Mouse (Mus musculus) heart, adult 2 months (tissue): ENCODE results near the gene Ccdc142. TPM values are rescaled to one million over a fixed set of nuclear protein-coding genes. Genes with fewer than 3 reads are reported as not detected.

Experiments
- DNase-seq, 2 experiments: peaks; one replicate each; pipeline ENCODE4 v3.0.0; 2021
- H3K27ac ChIP-seq: fragments of 200-600 bp; 2 replicates; pipeline ENCODE4 v1.8.1; 2022
- H3K27me3 ChIP-seq: fragments of 200-500 bp; 2 replicates; pipeline ENCODE4 v1.6.1; 2012; ENCODE audit warnings: mild to moderate bottlenecking, low read length, inconsistent platforms, mixed read lengths; ENCODE audit not compliant: control insufficient read depth, insufficient read depth
- H3K36me3 ChIP-seq: fragments of 200-500 bp; 2 replicates; pipeline ENCODE4 v1.6.1; 2012; ENCODE audit warnings: low read length, inconsistent platforms; ENCODE audit not compliant: control insufficient read depth, insufficient read depth
- H3K4me1 ChIP-seq: fragments of 200-500 bp; 2 replicates; pipeline ENCODE4 v1.6.1; 2011; ENCODE audit warnings: low read length; ENCODE audit not compliant: control insufficient read depth, insufficient read depth
- H3K4me3 ChIP-seq: fragments of 200-600 bp; 2 replicates; pipeline ENCODE4 v1.8.1; 2022
- H3K79me2 ChIP-seq: fragments of 200-500 bp; replicated peaks from 2 replicates; pipeline ENCODE4 v1.6.1; 2012; ENCODE audit warnings: mild to moderate bottlenecking, inconsistent platforms, low read length, moderate library complexity, mixed read lengths; ENCODE audit not compliant: control insufficient read depth, insufficient read depth
- H3K9ac ChIP-seq: fragments of 200-500 bp; 2 replicates; pipeline ENCODE4 v1.6.1; 2012; ENCODE audit warnings: low read depth, mild to moderate bottlenecking, control low read depth, inconsistent platforms, low read length, mixed read lengths
- CTCF ChIP-seq: fragments of 200-600 bp; IDR thresholded peaks from 2 replicates; pipeline ENCODE4 v1.8.1; 2022; ENCODE audit warnings: antibody characterized with exemption, mild to moderate bottlenecking, moderate library complexity
- EP300 ChIP-seq: fragments of 200-500 bp; IDR thresholded peaks from 2 replicates; pipeline ENCODE4 v1.6.1; 2011; ENCODE audit warnings: low read depth, low read length, control low read depth; ENCODE audit not compliant: insufficient read depth
- POLR2A ChIP-seq: fragments of 200-500 bp; IDR thresholded peaks from 2 replicates; pipeline ENCODE4 v1.6.1; 2011; ENCODE audit warnings: mild to moderate bottlenecking, low read depth, low read length, control low read depth; ENCODE audit not compliant: insufficient read depth
- WGBS: fragments of 180-500 bp; shearing (Covaris S2); methylation state at CpG from one replicate; pipeline ENCODE4 v1.1.7; 2018; 5-methylcytosine and 5-hydroxymethylcytosine counted together
- intact Hi-C: fragments of 180-260 bp; cut with DNase I; formaldehyde crosslinking; loops from one replicate; pipeline ENCODE4 v1.15.1; 2025
- polyA plus RNA-seq: library from polyadenylated mRNA; depleted of rRNA; stranded (reverse); fragments of >200 nt; gene quantifications from 2 replicates; pipeline ENCODE4 v1.2.3, GENCODE M21; 2012
- total RNA-seq, 2 experiments: library from RNA; stranded (reverse); gene quantifications; 2 replicates each; pipeline ENCODE4 v1.2.3; 2021

The Ccdc142 gene
- total and polyA plus RNA-seq, 3 experiments: 2.0 to 2.5 (median 2.4) TPM

DNA sequence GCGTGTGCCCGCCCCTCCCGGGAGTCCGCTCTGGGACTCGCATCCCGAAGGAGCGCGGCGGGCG lies 31.3 kb upstream of the Ccdc142 start, which contains the start of gene Tlx2:
Gene Tlx2 (minus strand): TSS at position 47 of the 64 bp plus-strand sequence.
- intact Hi-C loops: no loop called here
- H3K4me1 ChIP-seq: no peaks in the 10 kb centered on the region
- no peaks in the 10 kb centered on the region for H3K79me2 ChIP-seq
- peaks cover 40% of the 10 kb centered on the region for H3K27me3 ChIP-seq
- H3K36me3 ChIP-seq: no peaks in the 10 kb centered on the region
- WGBS: 0% methylated on average over 3 of the region's 10 CpGs
- no peak for TF ChIP-seq POLR2A
- no peak for TF ChIP-seq EP300
- no peak for TF ChIP-seq CTCF
- DNase-seq: no peak
- no peak within 1 kb of the TSS for H3K27ac ChIP-seq
- H3K4me3 ChIP-seq: no peak within 1 kb of the TSS
- H3K9ac ChIP-seq: no peak within 1 kb of the TSS

DNA sequence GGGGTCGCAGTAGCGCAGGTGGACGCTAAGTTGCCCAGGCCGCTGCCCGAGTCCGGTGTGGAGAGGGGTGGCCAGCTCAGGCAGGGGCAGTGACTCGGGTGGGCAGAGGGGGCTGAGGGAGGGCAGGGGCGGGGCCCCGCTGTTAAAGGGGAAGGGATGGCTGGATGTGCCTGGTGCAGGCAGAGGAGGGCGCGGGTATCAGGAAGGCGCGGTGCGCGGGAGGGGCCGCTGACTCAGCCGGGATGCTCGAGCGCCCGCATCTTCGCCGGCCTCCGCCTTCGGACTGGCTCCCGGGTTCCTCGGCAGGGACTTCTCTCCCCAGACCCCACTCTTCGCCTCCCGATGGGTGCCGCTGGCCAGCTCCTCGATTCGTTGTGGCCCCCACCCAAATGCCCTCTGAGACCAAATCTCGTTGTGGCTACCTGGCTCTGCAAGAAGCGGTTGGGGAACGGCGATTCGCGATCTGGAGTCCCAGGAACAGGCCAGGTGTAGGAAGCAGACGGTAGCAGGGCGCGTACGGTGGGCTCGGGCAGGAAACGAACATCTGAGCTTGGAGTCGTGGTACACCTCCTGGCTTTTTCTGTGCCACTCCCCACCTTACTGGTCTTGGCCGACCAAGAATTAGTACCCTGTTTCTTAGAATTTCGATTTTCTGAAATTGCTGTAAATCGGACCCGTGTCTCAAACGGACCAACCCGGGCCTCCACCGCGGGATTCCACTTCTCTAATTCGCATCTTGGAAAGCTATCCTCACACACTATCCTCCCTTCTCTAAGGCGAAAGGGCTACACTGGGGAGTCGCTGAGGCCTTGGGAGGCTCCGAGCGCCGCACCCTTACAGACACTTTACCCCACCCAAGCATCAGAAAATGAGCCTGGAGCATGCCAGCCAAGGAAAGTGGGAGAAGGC lies 30.8 kb upstream of the Ccdc142 start:
- no peaks in the 10 kb centered on the region for H3K79me2 ChIP-seq
- H3K36me3 ChIP-seq: no peaks in the 10 kb centered on the region
- H3K27me3 ChIP-seq: peaks cover 40% of the 10 kb centered on the region
- peak; percentile 45 to 67 for DNase-seq
- WGBS: 2% methylated on average over 56 of the region's 58 CpGs
- no peak overlapping the region for H3K4me3 ChIP-seq
- TF ChIP-seq CTCF: no peak
- TF ChIP-seq POLR2A: no peak
- TF ChIP-seq EP300: no peak
- intact Hi-C loops: no loop called here
- H3K27ac ChIP-seq: no peak overlapping the region
- H3K4me1 ChIP-seq: no peaks in the 10 kb centered on the region
- no peak overlapping the region for H3K9ac ChIP-seq

DNA sequence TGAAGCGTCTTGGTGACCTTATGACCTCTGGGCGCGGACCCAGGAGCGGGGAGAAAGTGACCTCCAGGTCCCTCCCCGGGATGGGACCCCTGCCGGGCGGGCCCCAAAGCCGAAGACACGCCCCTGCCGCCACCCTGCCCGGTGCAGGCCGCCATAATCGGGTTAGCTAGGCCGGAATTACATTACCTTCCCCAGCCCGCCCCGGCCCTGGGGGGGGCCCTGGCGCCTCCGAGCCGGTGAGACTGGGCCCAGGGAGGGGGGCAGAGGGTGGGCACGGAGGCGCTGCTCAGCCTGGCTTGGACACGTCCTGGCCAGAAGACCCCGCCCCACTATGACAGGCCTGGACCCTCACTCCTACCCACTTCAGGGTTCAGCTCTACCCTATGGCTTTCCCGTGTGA lies 30.2 kb upstream of the Ccdc142 start:
- H3K4me3 ChIP-seq: no peak overlapping the region
- peaks cover 38% of the 10 kb centered on the region for H3K27me3 ChIP-seq

DNA sequence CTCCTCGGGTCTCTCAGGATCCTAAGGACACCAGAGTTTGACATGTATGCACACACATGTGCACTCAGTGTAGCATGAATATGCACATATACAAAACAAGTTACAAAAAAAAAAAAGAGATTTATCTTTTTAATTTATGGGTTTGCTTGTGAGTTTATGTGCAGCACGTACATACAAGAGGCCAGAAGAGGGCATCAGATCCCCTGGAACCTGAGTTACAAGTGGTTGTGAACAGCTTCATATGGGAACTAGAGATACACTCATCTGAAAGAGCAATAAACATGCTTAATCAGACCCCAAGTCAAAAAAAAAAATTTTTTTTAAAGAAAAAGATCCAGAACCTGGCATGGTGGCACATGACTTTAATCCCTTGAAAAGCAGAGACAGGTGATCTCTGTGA lies 26.4 kb upstream of the Ccdc142 start:
- intact Hi-C loops: no loop called here
- H3K27me3 ChIP-seq: peaks cover 21% of the 10 kb centered on the region
- H3K79me2 ChIP-seq: no peaks in the 10 kb centered on the region
- H3K36me3 ChIP-seq: no peaks in the 10 kb centered on the region
- no peak overlapping the region for H3K27ac ChIP-seq
- TF ChIP-seq POLR2A (no peak), CTCF (peak; percentile 39)
- DNase-seq: no peak
- no peak overlapping the region for H3K4me3 ChIP-seq
- no peak overlapping the region for H3K9ac ChIP-seq
- H3K4me1 ChIP-seq: peaks cover 4% of the 10 kb centered on the region
- WGBS: 16% methylated on average over 2 of the region's 2 CpGs

More for the DNA sequence above, 30.2 kb upstream of the Ccdc142 start:
- 4% methylated on average over 24 of the region's 24 CpGs for WGBS
- no peak overlapping the region for H3K27ac ChIP-seq
- H3K4me1 ChIP-seq: no peaks in the 10 kb centered on the region
- no peaks in the 10 kb centered on the region for H3K36me3 ChIP-seq
- intact Hi-C loops: no loop called here
- H3K9ac ChIP-seq: no peak overlapping the region
- no peaks in the 10 kb centered on the region for H3K79me2 ChIP-seq
- TF ChIP-seq EP300 (no peak), CTCF (no peak), POLR2A (no peak)
- DNase-seq: peak in 1 of 2 experiments; percentile 39

DNA sequence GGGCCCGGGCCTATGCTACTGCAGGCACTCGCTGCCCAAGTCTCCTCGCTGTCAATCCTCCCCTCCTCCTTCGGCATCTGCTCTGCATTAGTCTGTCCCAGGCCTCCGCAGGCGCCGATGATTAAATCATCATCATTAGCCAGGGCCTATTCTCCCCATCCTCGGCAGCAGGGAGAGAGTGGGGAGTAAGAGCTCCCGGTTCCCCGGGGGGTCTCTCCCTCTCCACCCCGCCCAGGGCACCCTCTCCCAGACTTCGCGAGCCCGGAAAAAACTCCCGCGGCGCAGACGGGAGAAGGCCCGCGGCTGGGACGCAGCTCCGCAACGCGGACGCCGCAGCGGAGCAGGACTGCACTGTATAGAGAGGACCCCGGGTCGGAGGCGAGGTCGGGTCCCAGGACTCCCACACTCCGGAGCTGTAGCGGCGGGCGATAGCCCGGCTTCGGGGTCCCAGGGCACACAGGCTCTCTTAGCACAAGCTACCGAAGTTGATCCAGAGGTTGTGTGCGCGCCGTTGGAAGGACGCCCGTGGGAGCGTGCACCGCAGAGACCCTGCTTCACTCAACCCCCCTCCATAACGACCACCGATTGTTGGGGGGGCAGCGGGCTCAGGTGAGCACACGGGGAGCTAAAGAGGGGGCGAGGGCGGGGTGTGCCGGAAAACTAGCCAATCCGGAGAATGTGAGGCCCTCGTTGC lies 23.6 kb upstream of the Ccdc142 start, which contains the start of gene Pcgf1:
Gene Pcgf1 (plus strand): TSS at position 240 of the 694 bp plus-strand sequence.
- intact Hi-C loops: loop anchor here (1.0 kb wide), 2 partner anchors 23 to 81 kb away; partner anchors contain the start of gene Aup1
- under 1% methylated on average over 54 of the region's 54 CpGs for WGBS
- DNase-seq: no peak
- Histone ChIP-seq H3K9ac (peak within 1 kb of the TSS; percentile 91), H3K27ac (peak within 1 kb of the TSS; percentile 99), H3K4me3 (peak within 1 kb of the TSS; percentile 98), H3K36me3 (no peaks in the 10 kb centered on the region), H3K79me2 (no peaks in the 10 kb centered on the region), H3K4me1 (peaks cover 4% of the 10 kb centered on the region), H3K27me3 (no peaks in the 10 kb centered on the region; the same call in 1 of the 2 replicates)
- TF ChIP-seq CTCF: no peak
- no peak for TF ChIP-seq EP300
- TF ChIP-seq POLR2A: no peak
